Mouse (Mus musculus): Measurements from ENCODE around the gene Mkln1. TPM values are rescaled to one million over a fixed set of nuclear protein-coding genes. Genes with fewer than 3 reads are reported as not detected.

The Mkln1 gene
- polyA plus RNA-seq, 2 experiments = 39.4 to 133 TPM

DNA sequence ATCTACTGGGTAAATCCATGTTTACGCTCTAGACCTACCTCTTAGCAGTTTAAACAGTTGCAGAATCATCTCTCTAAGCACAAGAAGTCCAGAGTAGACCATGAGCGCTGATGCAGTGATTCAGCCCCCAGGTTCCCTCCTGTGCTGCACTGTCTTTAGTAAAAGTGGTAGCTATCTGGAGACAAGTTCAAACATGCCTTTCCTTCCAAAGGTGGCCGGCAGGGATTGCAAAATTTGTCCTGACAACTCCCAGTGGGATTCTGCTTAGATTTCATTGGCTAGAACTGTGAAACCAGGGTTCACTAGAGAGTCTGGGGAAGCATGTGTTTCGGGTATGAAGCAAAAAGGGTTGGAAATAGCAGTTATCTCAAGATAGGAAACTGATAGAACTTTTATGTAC is 81.5 kb downstream of the Mkln1 start:
- Histone ChIP-seq H3K9me3 (ENCODE audit: control insufficient read depth, low read length) (no peaks in the 10 kb centered on the region), H3K4me1 (replicated peaks; ENCODE audit: control insufficient read depth in 2 of 2, insufficient read depth in 2 of 2, low read length in 1 of 2) (no peaks in the 10 kb centered on the region), H3K4me2 (ENCODE audit: low read depth) (no peak overlapping the region), H3K9ac (replicated peaks) (no peak overlapping the region), H3K27me3 (ENCODE audit: control insufficient read depth, insufficient read depth, low read length) (no peaks in the 10 kb centered on the region), H3K27ac (no peak overlapping the region), H3K4me3 (ENCODE audit: insufficient read depth in 1 of 2, low read depth in 2 of 2, low read length in 2 of 2) (no peak overlapping the region), H3K36me3 (replicated peaks; ENCODE audit: control insufficient read depth, insufficient read depth, low read depth) (peaks cover 9% of the 10 kb centered on the region)
- ATAC-seq (ENCODE audit: insufficient read depth) (no peak), DNase-seq (ENCODE audit: low read depth in 3 of 3, low spot score in 3 of 3) (peak in 1 of 3 experiments; percentile 12)
- WGBS (ENCODE audit: insufficient replicate concordance) = 78% methylated on average over 4 of the region's 4 CpGs
- TF ChIP-seq CTCF (IDR thresholded peaks at IDR 0.05; ENCODE audit: low read depth) = no peak
- no peak for TF ChIP-seq EP300 (IDR thresholded peaks at IDR 0.05; ENCODE audit: low read depth)

DNA sequence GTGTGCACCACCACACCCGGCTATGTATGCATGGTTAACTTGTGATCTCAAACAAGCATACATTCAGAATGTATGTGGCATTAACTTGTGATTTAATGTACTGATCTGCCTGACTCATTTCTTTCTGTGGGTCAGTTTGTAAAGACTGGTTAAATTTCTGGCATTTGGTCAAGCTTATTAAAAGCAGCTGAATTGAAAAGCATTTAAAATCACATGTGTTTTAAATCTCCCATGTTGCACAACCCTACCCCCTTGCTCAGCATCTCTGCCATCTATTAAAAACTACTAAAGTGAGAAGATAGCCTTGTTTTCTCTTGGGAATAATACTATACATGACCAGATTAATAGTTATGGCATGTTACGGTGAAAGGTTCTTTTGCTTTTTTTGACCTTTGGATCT is 88.1 kb downstream of the Mkln1 start:
- Histone ChIP-seq H3K4me3 (ENCODE audit: insufficient read depth in 1 of 2, low read depth in 2 of 2, low read length in 2 of 2) (no peak overlapping the region), H3K9me3 (ENCODE audit: control insufficient read depth, low read length) (no peaks in the 10 kb centered on the region), H3K27me3 (ENCODE audit: control insufficient read depth, insufficient read depth, low read length) (no peaks in the 10 kb centered on the region), H3K27ac (no peak overlapping the region), H3K4me2 (ENCODE audit: low read depth) (no peak overlapping the region), H3K9ac (replicated peaks) (no peak overlapping the region), H3K4me1 (replicated peaks; ENCODE audit: control insufficient read depth in 2 of 2, insufficient read depth in 2 of 2, low read length in 1 of 2) (no peaks in the 10 kb centered on the region), H3K36me3 (replicated peaks; ENCODE audit: control insufficient read depth, insufficient read depth, low read depth) (peaks cover 5% of the 10 kb centered on the region; the same call in 1 of the 2 replicates)
- 86% methylated on average over 2 of the region's 2 CpGs for WGBS (ENCODE audit: insufficient replicate concordance)
- TF ChIP-seq EP300 (IDR thresholded peaks at IDR 0.05; ENCODE audit: low read depth) = no peak
- TF ChIP-seq CTCF (IDR thresholded peaks at IDR 0.05; ENCODE audit: low read depth) = no peak
- ATAC-seq (ENCODE audit: insufficient read depth) (no peak), DNase-seq (ENCODE audit: low read depth in 3 of 3, low spot score in 3 of 3) (no peak)

DNA sequence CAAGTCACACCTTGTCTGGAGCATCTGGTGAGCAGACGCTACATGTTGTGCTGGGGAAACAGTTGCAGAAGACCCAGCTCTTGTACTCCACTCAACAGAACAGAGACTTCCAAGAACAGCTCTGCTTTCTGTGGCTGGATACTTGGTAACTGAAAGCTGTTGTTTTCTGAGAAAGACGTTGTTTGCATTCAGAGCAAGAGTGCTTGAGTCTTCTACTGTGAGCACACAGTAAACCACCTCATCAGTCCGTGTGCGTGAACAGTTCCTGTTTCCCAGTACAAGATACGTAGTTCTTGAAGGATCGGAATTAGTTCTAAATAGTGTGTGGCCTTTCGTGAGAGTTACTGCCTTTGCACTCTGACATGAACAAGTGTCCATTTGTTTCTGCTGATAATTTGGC is 91.4 kb downstream of the Mkln1 start:
- no peak for ATAC-seq (ENCODE audit: insufficient read depth)
- H3K36me3 ChIP-seq (replicated peaks; ENCODE audit: control insufficient read depth, insufficient read depth, low read depth) = peaks cover 9% of the 10 kb centered on the region
- TF ChIP-seq EP300 (IDR thresholded peaks at IDR 0.05; ENCODE audit: low read depth) (no peak), CTCF (IDR thresholded peaks at IDR 0.05; ENCODE audit: low read depth) (no peak)
- no peak for DNase-seq (ENCODE audit: low read depth in 3 of 3, low spot score in 3 of 3)
- no peaks in the 10 kb centered on the region for H3K27me3 ChIP-seq (ENCODE audit: control insufficient read depth, insufficient read depth, low read length)
- no peak overlapping the region for H3K9ac ChIP-seq (replicated peaks)
- H3K9me3 ChIP-seq (ENCODE audit: control insufficient read depth, low read length) = no peaks in the 10 kb centered on the region
- WGBS (ENCODE audit: insufficient replicate concordance) = 87% methylated on average over 7 of the region's 7 CpGs
- H3K4me1 ChIP-seq (replicated peaks; ENCODE audit: control insufficient read depth in 2 of 2, insufficient read depth in 2 of 2, low read length in 1 of 2) = no peaks in the 10 kb centered on the region
- no peak overlapping the region for H3K27ac ChIP-seq
- H3K4me2 ChIP-seq (ENCODE audit: low read depth) = no peak overlapping the region
- no peak overlapping the region for H3K4me3 ChIP-seq (ENCODE audit: insufficient read depth in 1 of 2, low read depth in 2 of 2, low read length in 2 of 2)

- H3K36me3 ChIP-seq (replicated peaks; ENCODE audit: control insufficient read depth, insufficient read depth, low read depth) = peaks cover 14% of the 10 kb centered on the region
- no peak overlapping the region for H3K27ac ChIP-seq
- no peak overlapping the region for H3K4me3 ChIP-seq (ENCODE audit: insufficient read depth in 1 of 2, low read depth in 2 of 2, low read length in 2 of 2)
- no peak for DNase-seq (ENCODE audit: low read depth in 3 of 3, low spot score in 3 of 3)
- H3K4me2 ChIP-seq (ENCODE audit: low read depth) = no peak overlapping the region
- WGBS (ENCODE audit: insufficient replicate concordance) = 79% methylated on average over 2 of the region's 2 CpGs
- H3K9me3 ChIP-seq (ENCODE audit: control insufficient read depth, low read length) = no peaks in the 10 kb centered on the region
- no peaks in the 10 kb centered on the region for H3K4me1 ChIP-seq (replicated peaks; ENCODE audit: control insufficient read depth in 2 of 2, insufficient read depth in 2 of 2, low read length in 1 of 2)
- H3K27me3 ChIP-seq (ENCODE audit: control insufficient read depth, insufficient read depth, low read length) = no peaks in the 10 kb centered on the region
- no peak overlapping the region for H3K9ac ChIP-seq (replicated peaks)
- ATAC-seq (ENCODE audit: insufficient read depth) = no peak
- TF ChIP-seq CTCF (IDR thresholded peaks at IDR 0.05; ENCODE audit: low read depth) (no peak), EP300 (IDR thresholded peaks at IDR 0.05; ENCODE audit: low read depth) (no peak)
Measured at GRCm38 (mm10) chr6:31495122-31495731, 96.7 kb downstream of the Mkln1 start.

GRCm38 (mm10) chr6:31496227-31496626 is 97.7 kb downstream of the Mkln1 start:
- 88% methylated on average over 2 of the region's 2 CpGs for WGBS (ENCODE audit: insufficient replicate concordance)
- no peaks in the 10 kb centered on the region for H3K4me1 ChIP-seq (replicated peaks; ENCODE audit: control insufficient read depth in 2 of 2, insufficient read depth in 2 of 2, low read length in 1 of 2)
- H3K9me3 ChIP-seq (ENCODE audit: control insufficient read depth, low read length) = no peaks in the 10 kb centered on the region
- no peaks in the 10 kb centered on the region for H3K27me3 ChIP-seq (ENCODE audit: control insufficient read depth, insufficient read depth, low read length)
- no peak overlapping the region for H3K9ac ChIP-seq (replicated peaks)
- TF ChIP-seq EP300 (IDR thresholded peaks at IDR 0.05; ENCODE audit: low read depth) = no peak
- TF ChIP-seq CTCF (IDR thresholded peaks at IDR 0.05; ENCODE audit: low read depth) = no peak
- H3K4me3 ChIP-seq (ENCODE audit: insufficient read depth in 1 of 2, low read depth in 2 of 2, low read length in 2 of 2) = no peak overlapping the region
- ATAC-seq (ENCODE audit: insufficient read depth) (no peak), DNase-seq (ENCODE audit: low read depth in 3 of 3, low spot score in 3 of 3) (no peak)
- H3K4me2 ChIP-seq (ENCODE audit: low read depth) = no peak overlapping the region
- no peak overlapping the region for H3K27ac ChIP-seq
- peaks cover 14% of the 10 kb centered on the region for H3K36me3 ChIP-seq (replicated peaks; ENCODE audit: control insufficient read depth, insufficient read depth, low read depth)

Data from liver, embryonic 14.5 days (tissue).